8 mouse cellular contexts compared by ENCODE assay signal in the genomic region with DNA sequence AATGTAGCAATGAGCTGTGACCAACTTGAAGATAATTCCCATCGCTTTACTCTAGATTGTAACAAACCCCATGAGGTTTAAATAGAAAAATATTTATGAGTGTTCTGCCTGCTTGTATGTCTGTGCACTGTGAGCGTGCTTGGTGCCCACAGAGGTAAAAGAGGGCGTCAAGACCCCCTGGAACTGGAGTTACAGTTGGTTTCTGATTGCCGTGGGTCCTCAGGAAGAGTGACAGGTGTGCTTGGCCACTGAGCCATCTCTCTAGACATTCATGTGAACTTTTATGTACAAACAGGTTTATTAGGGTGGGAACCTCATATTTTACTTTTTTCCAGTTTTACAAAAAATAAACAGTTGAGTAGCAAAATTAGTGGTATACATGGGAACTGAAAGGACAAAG. TPM values are rescaled to one million over a fixed set of nuclear protein-coding genes. Genes with fewer than 3 reads are reported as not detected.
DNase-seq lines count a peak whose midpoint lies in the region; ATAC-seq and TF ChIP-seq lines count a peak whose summit lies in the region.

Cdkl2 (minus strand) TSS at position 101 of the 400 bp plus-strand sequence.

- no peak for TF ChIP-seq RAD21 in CH12.LX (IDR thresholded peaks at IDR 0.05; ENCODE audit: low read depth, low read length)

- TF ChIP-seq EP300 in CH12.LX (IDR thresholded peaks at IDR 0.05; ENCODE audit: low read length): no peak

- no peak for TF ChIP-seq POLR2A in CH12.LX (IDR thresholded peaks at IDR 0.05; ENCODE audit: low read depth, low read length)

- H3K4me2 ChIP-seq in CH12.LX (ENCODE audit: insufficient read depth, low read depth, poor library complexity, severe bottlenecking): peak within 1 kb of the TSS; percentile 79
- peak within 1 kb of the TSS; percentile 82 for H3K4me2 ChIP-seq in forebrain, postnatal 0 days (ENCODE audit: low read depth)
- H3K4me2 ChIP-seq in liver, embryonic 12.5 days: peak within 1 kb of the TSS; percentile 93

- WGBS in heart, embryonic 10.5 days: 78% methylated on average over 4 of the region's 4 CpGs
- 75% methylated on average over 4 of the region's 4 CpGs for WGBS in forebrain, postnatal 0 days
- 67% methylated on average over 4 of the region's 4 CpGs for WGBS in liver, embryonic 12.5 days (ENCODE audit: insufficient replicate concordance)

- peaks cover 6% of the 10 kb centered on the region; the same call in 1 of the 2 replicates for H3K4me1 ChIP-seq in heart, embryonic 10.5 days
- H3K4me1 ChIP-seq in CH12.LX (ENCODE audit: control insufficient read depth in 1 of 2, insufficient read depth in 2 of 2): peaks cover 5 to 11% of the 10 kb centered on the region in 2 experiments; a peak in 3 of 4 replicates
- H3K4me1 ChIP-seq in forebrain, postnatal 0 days (ENCODE audit: insufficient read depth): no peaks in the 10 kb centered on the region
- peaks cover 13% of the 10 kb centered on the region for H3K4me1 ChIP-seq in liver, embryonic 12.5 days

- peak within 1 kb of the TSS; percentile 86 for H3K4me3 ChIP-seq in heart, embryonic 10.5 days
- peak within 1 kb of the TSS; percentile 70 to 74 (median 73) for H3K4me3 ChIP-seq in CH12.LX (replicated peaks in 1 of 3; ENCODE audit: low read depth in 2 of 3, low read length in 2 of 3, poor library complexity in 1 of 3)
- H3K4me3 ChIP-seq in forebrain, postnatal 0 days (ENCODE audit: low read depth, low read length): peak within 1 kb of the TSS; percentile 76
- H3K4me3 ChIP-seq in liver, embryonic 12.5 days: peak within 1 kb of the TSS; percentile 76

- peak within 1 kb of the TSS; percentile 82 for H3K27ac ChIP-seq in heart, embryonic 10.5 days
- H3K27ac ChIP-seq in CH12.LX (ENCODE audit: insufficient read depth, low read depth): no peak within 1 kb of the TSS
- H3K27ac ChIP-seq in forebrain, postnatal 0 days (ENCODE audit: low read depth, low read length): peak within 1 kb of the TSS; percentile 70
- H3K27ac ChIP-seq in liver, embryonic 12.5 days: 0 out of 2 replicates have a peak within 1 kb of the TSS, but pooled peaks have one; percentile 36

- TF ChIP-seq CTCF in CH12.LX (conservative IDR thresholded peaks at IDR 0.05 in 1 of 2, IDR thresholded peaks at IDR 0.05 in 1 of 2; ENCODE audit: low read depth in 2 of 2, low read length in 2 of 2): no peak
- TF ChIP-seq CTCF in forebrain, postnatal 0 days (IDR thresholded peaks at IDR 0.05; ENCODE audit: low read depth): no peak

- H3K79me2 ChIP-seq in CH12.LX (replicated peaks; ENCODE audit: control insufficient read depth, extremely low read depth, insufficient read depth, poor library complexity, severe bottlenecking): no peaks in the 10 kb centered on the region

- H3K9ac ChIP-seq in CH12.LX (ENCODE audit: insufficient read depth, low read depth): peak within 1 kb of the TSS; percentile 59
- H3K9ac ChIP-seq in forebrain, postnatal 0 days: peak within 1 kb of the TSS; percentile 64
- H3K9ac ChIP-seq in liver, embryonic 12.5 days: peak within 1 kb of the TSS; percentile 67

- no peaks in the 10 kb centered on the region for H3K36me3 ChIP-seq in heart, embryonic 10.5 days
- peaks cover 0 to 3% of the 10 kb centered on the region in 2 experiments for H3K36me3 ChIP-seq in CH12.LX (replicated peaks in 1 of 2; ENCODE audit: control insufficient read depth in 1 of 2, insufficient read depth in 1 of 2, low read length in 1 of 2)
- H3K36me3 ChIP-seq in forebrain, postnatal 0 days (ENCODE audit: insufficient read depth): no peaks in the 10 kb centered on the region
- no peaks in the 10 kb centered on the region for H3K36me3 ChIP-seq in liver, embryonic 12.5 days

- no peak for ATAC-seq in forebrain, postnatal 0 days
- no peak for ATAC-seq in liver, embryonic 12.5 days
- ATAC-seq in CD4-positive, CD25-positive, alpha-beta regulatory T cell, adult 4 months: no peak

- DNase-seq in heart, embryonic 10.5 days (ENCODE audit: low spot score): no peak
- DNase-seq in heart, postnatal 4 days: no peak
- DNase-seq in CH12.LX (ENCODE audit: extremely low read depth): no peak
- DNase-seq in forebrain, postnatal 0 days: no peak
- DNase-seq in right cerebral cortex, postnatal 10 days (ENCODE audit: low spot score in 2 of 2): no peak
- DNase-seq in frontal cortex, postnatal 36 days (ENCODE audit: low spot score in 2 of 2): no peak

- no peaks in the 10 kb centered on the region; the same call in 1 of the 2 replicates for H3K27me3 ChIP-seq in heart, embryonic 10.5 days (ENCODE audit: insufficient read depth, poor library complexity, severe bottlenecking)
- H3K27me3 ChIP-seq in CH12.LX (replicated peaks): no peaks in the 10 kb centered on the region
- no peaks in the 10 kb centered on the region for H3K27me3 ChIP-seq in forebrain, postnatal 0 days (ENCODE audit: insufficient read depth, low read length)
- H3K27me3 ChIP-seq in liver, embryonic 12.5 days (replicated peaks): peaks cover 31% of the 10 kb centered on the region

- no peaks in the 10 kb centered on the region for H3K9me3 ChIP-seq in heart, embryonic 10.5 days
- H3K9me3 ChIP-seq in CH12.LX (replicated peaks; ENCODE audit: low read length): no peaks in the 10 kb centered on the region
- H3K9me3 ChIP-seq in forebrain, postnatal 0 days (ENCODE audit: low read length): no peaks in the 10 kb centered on the region
- H3K9me3 ChIP-seq in liver, embryonic 12.5 days (replicated peaks): no peaks in the 10 kb centered on the region

- dilution Hi-C loops in CH12.LX (cut with MboI; ENCODE audit: extremely low pct_ligation_motif_present, extremely low pct_unique_long_range_greater_than_20kb, low sequenced_read_pairs): no loop called here

- in situ Hi-C loops in CH12.LX (cut with MboI; ENCODE audit: low pct_ligation_motif_present, low pct_unique_long_range_greater_than_20kb, low sequenced_read_pairs): no loop called here

TF ChIP-seq in CH12.LX, 34 proteins besides CTCF, POLR2A, EP300 and RAD21:
- no peak for TF ChIP-seq GABPA (IDR thresholded peaks at IDR 0.05; ENCODE audit: insufficient replicate concordance, low read depth, low read length)
- no peak for TF ChIP-seq SIN3A (IDR thresholded peaks at IDR 0.05; ENCODE audit: low read length)
- no peak for TF ChIP-seq ZKSCAN1 (IDR thresholded peaks at IDR 0.05; ENCODE audit: borderline replicate concordance, low read depth, low read length)
- TF ChIP-seq ELF1 (IDR thresholded peaks at IDR 0.05; ENCODE audit: low read depth, low read length): no peak
- TF ChIP-seq POLR2AphosphoS2 (IDR thresholded peaks at IDR 0.05; ENCODE audit: low read depth, low read length): no peak
- no peak for TF ChIP-seq UBTF (IDR thresholded peaks at IDR 0.05; ENCODE audit: low read depth, low read length)
- no peak for TF ChIP-seq ETS1 (conservative IDR thresholded peaks at IDR 0.05; ENCODE audit: low read depth, low read length)
- TF ChIP-seq RCOR1 (conservative IDR thresholded peaks at IDR 0.05; ENCODE audit: low read depth, low read length): no peak
- TF ChIP-seq CHD1 (IDR thresholded peaks at IDR 0.05; ENCODE audit: low read depth, low read length): no peak
- TF ChIP-seq MYC (IDR thresholded peaks at IDR 0.05; ENCODE audit: low read depth, low read length): no peak
- no peak for TF ChIP-seq SMC3 (IDR thresholded peaks at IDR 0.05; ENCODE audit: low read depth, low read length)
- no peak for TF ChIP-seq BHLHE40 (IDR thresholded peaks at IDR 0.05; ENCODE audit: low read depth, low read length)
- no peak for TF ChIP-seq ZC3H11A (IDR thresholded peaks at IDR 0.05; ENCODE audit: low read depth, low read length)
- no peak for TF ChIP-seq E2F4 (IDR thresholded peaks at IDR 0.05; ENCODE audit: insufficient replicate concordance, low read depth, low read length)
- TF ChIP-seq JUND (conservative IDR thresholded peaks at IDR 0.05; ENCODE audit: low read depth, low read length): no peak
- no peak for TF ChIP-seq MAFK (IDR thresholded peaks at IDR 0.05; ENCODE audit: insufficient replicate concordance, low read length)
TF ChIP-seq in CH12.LX: peak in this region for 0.

RNA-seq across cellular contexts. Expression of gene Cdkl2, which starts in this region (rescaled TPM):
- 0.68 and 0.99 TPM in 2 replicates for polyA plus RNA-seq in heart, embryonic 10.5 days (2016; fragmentation: Nextera tagmentation; extraction: Ambion mirVana)
- total RNA-seq in heart, postnatal 4 days (2021): 1 to 10 TPM; 2.2 to 2.4 TPM
- total RNA-seq in CH12.LX (2012; rRNA removed) (0.50 and 0.51 TPM in 2 replicates), CH12.LX (2014; rRNA removed) (0.54 and 0.81 TPM in 2 replicates)
- polyA plus RNA-seq in CH12.LX (2012; ENCODE audit: insufficient read length, low read depth): 1.0 and 1.1 TPM in 2 replicates
- total RNA-seq in forebrain, postnatal 0 days (2014; rRNA removed): 17.6 and 20.8 TPM in 2 replicates
- 17.6 and 24.1 TPM in 2 replicates for polyA plus RNA-seq in forebrain, postnatal 0 days (2015; fragmentation: Nextera tagmentation; extraction: Ambion mirVana)
- polyA plus RNA-seq in liver, embryonic 12.5 days (2016; fragmentation: Nextera tagmentation; extraction: Ambion mirVana): 0.25 and 0.35 TPM in 2 replicates
- polyA plus RNA-seq in CD4-positive, CD25-positive, alpha-beta regulatory T cell, adult 4 months (2017; shearing (Covaris generic)): 1 to 10 TPM; 1.4 to 2.1 TPM
